Mouse (Mus musculus) urinary bladder, postnatal 10 days (tissue): Measurements from ENCODE around the gene C5ar1.

Source experiments
- DNase-seq: peaks from one replicate; pipeline ENCODE4 v3.0.0; 2022; ENCODE audit warnings: low spot score

Gene C5ar1

GRCm38 (mm10) chr7:16221582-16222272 lies 37.6 kb downstream of the C5ar1 start, which contains the start of gene Dhx34:
Gene Dhx34, minus strand, starts transcription at chr7:16222037.
- peak; percentile 82 for DNase-seq

- DNase-seq: no peak
Observed at GRCm38 (mm10) chr7:16213986-16214385, 45.4 kb downstream of the C5ar1 start.

DNA sequence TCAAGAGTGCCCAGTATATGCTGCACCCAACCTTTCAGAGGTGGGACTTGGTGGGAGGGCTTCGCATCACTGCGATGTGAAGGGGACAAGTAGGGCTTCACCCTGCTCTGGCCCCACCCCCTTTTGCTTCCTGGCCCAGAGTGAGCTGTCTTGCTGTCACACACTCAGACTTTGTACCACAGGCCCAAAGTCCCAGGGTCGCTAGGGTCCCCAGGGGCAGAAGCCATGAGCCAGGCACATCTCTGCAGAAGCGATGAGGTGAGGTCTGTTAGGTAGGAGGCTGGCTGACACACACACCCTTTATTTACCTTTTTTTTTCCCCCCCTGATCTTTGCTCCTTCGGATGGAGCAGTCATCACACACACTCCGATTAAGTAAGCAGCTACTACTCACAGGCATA lies 46.1 kb downstream of the C5ar1 start:
- no peak for DNase-seq

- no peak for DNase-seq
Observed at GRCm38 (mm10) chr7:16210862-16211365, 48.4 kb downstream of the C5ar1 start.

GRCm38 (mm10) chr7:16208781-16209665 lies 50.3 kb downstream of the C5ar1 start:
- no peak for DNase-seq

GRCm38 (mm10) chr7:16207496-16207895 lies 51.8 kb downstream of the C5ar1 start:
- no peak for DNase-seq

DNA sequence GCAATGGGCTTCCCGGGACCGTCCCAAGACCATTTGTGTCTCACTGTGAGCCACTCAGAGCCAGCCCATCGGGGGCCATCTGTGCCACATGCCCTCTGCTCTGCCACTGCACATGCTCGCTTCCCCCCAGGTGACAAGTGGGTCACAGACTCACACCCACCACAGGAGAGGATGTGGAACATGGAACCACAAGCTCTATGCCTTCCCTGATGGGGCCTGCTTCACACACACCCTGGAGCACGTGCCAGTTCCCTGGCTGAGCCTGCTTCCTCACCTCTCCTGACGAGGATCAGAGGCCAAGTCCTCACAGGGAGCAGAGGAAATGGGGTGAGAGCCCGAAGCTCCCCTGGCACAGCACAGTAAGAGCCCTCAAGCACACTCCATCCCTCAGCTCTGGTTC lies 52.3 kb downstream of the C5ar1 start:
- no peak for DNase-seq

GRCm38 (mm10) chr7:16204791-16205190 lies 54.5 kb downstream of the C5ar1 start:
- no peak for DNase-seq

GRCm38 (mm10) chr7:16203505-16203903 lies 55.8 kb downstream of the C5ar1 start:
- DNase-seq: no peak

- no peak for DNase-seq
Observed at GRCm38 (mm10) chr7:16202756-16203504, 56.4 kb downstream of the C5ar1 start.

- DNase-seq: no peak
Observed at GRCm38 (mm10) chr7:16201136-16201535, 58.2 kb downstream of the C5ar1 start.

- DNase-seq: no peak
Observed at GRCm38 (mm10) chr7:16198540-16198939, 60.8 kb downstream of the C5ar1 start.

- DNase-seq: no peak
Observed at GRCm38 (mm10) chr7:16197166-16197565, 62.2 kb downstream of the C5ar1 start.
